Mouse (Mus musculus) ovary, adult 18-20 months (tissue): Measurements from ENCODE around the gene Sapcd1.

Experiments
- DNase-seq: peaks from one replicate; pipeline ENCODE4 v3.0.0; 2022; ENCODE audit warnings: low spot score, mixed read lengths

The Sapcd1 gene

DNA sequence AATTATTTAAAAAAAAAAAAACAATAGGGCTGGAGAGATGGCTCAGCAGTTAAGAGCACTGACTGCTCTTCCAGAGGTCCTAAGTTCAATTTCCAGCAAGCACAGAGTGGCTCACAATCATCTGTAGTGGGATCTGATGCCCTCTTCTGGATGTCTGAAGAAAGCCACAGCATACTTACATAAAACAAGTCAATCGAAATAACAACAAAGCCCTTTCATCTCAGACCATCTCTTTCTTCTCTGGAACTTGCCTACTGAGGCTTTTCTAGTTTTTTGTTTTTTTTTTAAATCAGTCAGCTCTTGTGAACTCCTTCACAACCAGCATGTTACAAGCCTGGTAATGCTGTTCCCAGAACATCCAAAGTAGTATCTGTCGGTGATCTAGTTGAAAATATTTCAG, 47.2 kb downstream of the Sapcd1 start:
- DNase-seq = no peak

- no peak for DNase-seq
These were observed 48.2 kb downstream of the Sapcd1 start for GRCm38 (mm10) chr17:34979631-34980030.

DNA sequence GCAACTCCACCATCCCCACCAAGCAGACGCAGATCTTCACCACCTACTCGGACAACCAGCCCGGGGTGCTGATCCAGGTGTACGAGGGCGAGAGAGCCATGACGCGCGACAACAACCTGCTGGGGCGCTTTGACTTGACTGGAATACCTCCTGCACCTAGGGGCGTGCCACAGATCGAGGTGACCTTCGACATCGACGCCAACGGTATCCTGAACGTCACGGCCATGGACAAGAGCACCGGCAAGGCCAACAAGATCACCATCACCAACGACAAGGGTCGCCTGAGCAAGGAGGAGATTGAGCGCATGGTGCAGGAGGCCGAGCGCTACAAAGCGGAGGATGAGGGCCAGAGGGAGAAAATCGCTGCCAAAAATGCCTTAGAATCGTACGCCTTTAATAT, 49.6 kb downstream of the Sapcd1 start:
- DNase-seq = no peak

- no peak for DNase-seq
These were observed 50.8 kb downstream of the Sapcd1 start for GRCm38 (mm10) chr17:34977000-34977399.
